Mouse (Mus musculus) CH12.LX (cell line): Measurements from ENCODE around the gene Prss27. TPM values are rescaled to one million over a fixed set of nuclear protein-coding genes. Genes with fewer than 3 reads are reported as not detected.

Experiments used
- DNase-seq: peaks from one replicate; pipeline ENCODE4 v3.0.0-alpha.2; 2013; ENCODE audit errors: extremely low read depth
- H3K27ac ChIP-seq: 2 replicates; pipeline ENCODE4 v1.5.1; 2012; ENCODE audit warnings: low read depth, mild to moderate bottlenecking, control low read depth, moderate library complexity; ENCODE audit not compliant: insufficient read depth
- H3K27me3 ChIP-seq: replicated peaks from 2 replicates; pipeline ENCODE3; 2012; ENCODE audit warnings: inconsistent platforms
- H3K36me3 ChIP-seq, 2 experiments: replicated peaks in 1 of 2; 2 replicates each; pipeline versions ENCODE3 to v1.6.1; 2012; ENCODE audit warnings: inconsistent platforms in 1 of 2, low read length in 1 of 2, mild to moderate bottlenecking in 1 of 2, mixed read lengths in 1 of 2, moderate library complexity in 1 of 2; ENCODE audit not compliant: control insufficient read depth in 1 of 2, insufficient read depth in 1 of 2
- H3K4me1 ChIP-seq, 2 experiments: 2 replicates each; pipeline ENCODE4 v1.6.1; 2012; ENCODE audit warnings: inconsistent platforms in 1 of 2, moderate library complexity in 1 of 2; ENCODE audit not compliant: insufficient read depth in 2 of 2, control insufficient read depth in 1 of 2
- H3K4me2 ChIP-seq: 2 replicates; pipeline ENCODE4 v1.6.1; 2012; ENCODE audit warnings: low read depth, mild to moderate bottlenecking, control low read depth; ENCODE audit not compliant: poor library complexity, insufficient read depth, severe bottlenecking
- H3K4me3 ChIP-seq, 3 experiments: fragments of 150-350 bp in 1 of 3; sonication (generic) in 1 of 3; replicated peaks in 1 of 3; 2 replicates each; pipeline versions ENCODE3 to v1.5.1; 2011 to 2012; ENCODE audit warnings: low read depth in 2 of 3, low read length in 2 of 3, mild to moderate bottlenecking in 2 of 3, moderate library complexity in 2 of 3, control low read depth in 1 of 3, improper control_type of control experiment in 1 of 3, inconsistent platforms in 1 of 3, mixed read lengths in 1 of 3; ENCODE audit not compliant: poor library complexity in 1 of 3
- H3K79me2 ChIP-seq: replicated peaks from 2 replicates; pipeline ENCODE4 v1.6.1; 2012; ENCODE audit warnings: mild to moderate bottlenecking, moderate library complexity; ENCODE audit not compliant: control insufficient read depth, poor library complexity, insufficient read depth, severe bottlenecking; ENCODE audit errors: extremely low read depth
- H3K9ac ChIP-seq: 2 replicates; pipeline ENCODE4 v1.6.1; 2012; ENCODE audit warnings: low read depth, mild to moderate bottlenecking, control low read depth, moderate library complexity; ENCODE audit not compliant: insufficient read depth
- H3K9me3 ChIP-seq: replicated peaks from 2 replicates; pipeline ENCODE3; 2012; ENCODE audit warnings: low read length, inconsistent platforms, mixed read lengths
- BHLHE40 ChIP-seq: IDR thresholded peaks from 2 replicates; pipeline ENCODE4 v1.6.1; 2011; ENCODE audit warnings: mild to moderate bottlenecking, low read depth, low read length, improper control_type of control experiment
- CHD1 ChIP-seq: IDR thresholded peaks from 2 replicates; pipeline ENCODE4 v1.6.1; 2012; ENCODE audit warnings: low read depth, low read length, improper control_type of control experiment, inconsistent platforms
- CHD2 ChIP-seq: IDR thresholded peaks from 2 replicates; pipeline ENCODE4 v1.6.1; 2011; ENCODE audit warnings: low read length, improper control_type of control experiment
- CTCF ChIP-seq, 2 experiments: IDR thresholded peaks in 1 of 2; conservative IDR thresholded peaks in 1 of 2; 2 replicates each; pipeline ENCODE4 v1.5.1; 2011 to 2012; ENCODE audit warnings: low read depth in 2 of 2, low read length in 2 of 2, improper control_type of control experiment in 1 of 2, inconsistent platforms in 1 of 2, mild to moderate bottlenecking in 1 of 2, moderate library complexity in 1 of 2
- EP300 ChIP-seq: IDR thresholded peaks from 2 replicates; pipeline ENCODE4 v1.6.1; 2011; ENCODE audit warnings: low read length, improper control_type of control experiment
- GABPA ChIP-seq: IDR thresholded peaks from 2 replicates; pipeline ENCODE4 v1.6.1; 2012; ENCODE audit warnings: low read depth, low read length, improper control_type of control experiment, inconsistent platforms; ENCODE audit not compliant: insufficient replicate concordance
- HCFC1 ChIP-seq: IDR thresholded peaks from 2 replicates; pipeline ENCODE4 v1.6.1; 2012; ENCODE audit warnings: low read depth, mild to moderate bottlenecking, inconsistent platforms, low read length, improper control_type of control experiment
- IRF4 ChIP-seq: IDR thresholded peaks from 2 replicates; pipeline ENCODE4 v1.6.1; 2014; ENCODE audit warnings: low read depth, mild to moderate bottlenecking, inconsistent platforms, low read length, improper control_type of control experiment
- JUN ChIP-seq: IDR thresholded peaks from 2 replicates; pipeline ENCODE4 v1.6.1; 2011; ENCODE audit warnings: low read depth, mild to moderate bottlenecking, low read length, improper control_type of control experiment, moderate library complexity; ENCODE audit not compliant: insufficient read depth
- JUND ChIP-seq: conservative IDR thresholded peaks from 2 replicates; pipeline ENCODE4 v1.6.1; 2011; ENCODE audit warnings: low read depth, low read length, improper control_type of control experiment
- KAT2A ChIP-seq: IDR thresholded peaks from 2 replicates; pipeline ENCODE4 v1.6.1; 2012; ENCODE audit warnings: low read length, improper control_type of control experiment, inconsistent platforms; ENCODE audit not compliant: insufficient replicate concordance
- MAFK ChIP-seq: IDR thresholded peaks from 2 replicates; pipeline ENCODE4 v1.6.1; 2011; ENCODE audit warnings: low read length, improper control_type of control experiment; ENCODE audit not compliant: insufficient replicate concordance
- MAZ ChIP-seq: IDR thresholded peaks from 2 replicates; pipeline ENCODE4 v1.6.1; 2012; ENCODE audit warnings: low read depth, mild to moderate bottlenecking, inconsistent platforms, low read length, improper control_type of control experiment, moderate library complexity
- MEF2A ChIP-seq: IDR thresholded peaks from 2 replicates; pipeline ENCODE4 v1.6.1; 2014; ENCODE audit warnings: low read depth, mild to moderate bottlenecking, inconsistent platforms, low read length, improper control_type of control experiment, borderline replicate concordance
- MYC ChIP-seq: IDR thresholded peaks from 2 replicates; pipeline ENCODE4 v1.6.1; 2011; ENCODE audit warnings: low read depth, mild to moderate bottlenecking, improper control_type of control experiment, low read length
- NELFE ChIP-seq: IDR thresholded peaks from 2 replicates; pipeline ENCODE4 v1.6.1; 2011; ENCODE audit warnings: low read depth, low read length, improper control_type of control experiment
- NRF1 ChIP-seq: IDR thresholded peaks from 2 replicates; pipeline ENCODE4 v1.6.1; 2014; ENCODE audit warnings: low read depth, mild to moderate bottlenecking, inconsistent platforms, low read length, improper control_type of control experiment, moderate library complexity
- PAX5 ChIP-seq: IDR thresholded peaks from 2 replicates; pipeline ENCODE4 v1.6.1; 2012; ENCODE audit warnings: low read length, inconsistent platforms, mixed read lengths
- RAD21 ChIP-seq: IDR thresholded peaks from 2 replicates; pipeline ENCODE4 v1.6.1; 2011; ENCODE audit warnings: low read depth, mild to moderate bottlenecking, low read length, improper control_type of control experiment, moderate library complexity
- SMC3 ChIP-seq: IDR thresholded peaks from 2 replicates; pipeline ENCODE4 v1.6.1; 2011; ENCODE audit warnings: low read depth, low read length, improper control_type of control experiment
- TBP ChIP-seq: conservative IDR thresholded peaks from 2 replicates; pipeline ENCODE4 v1.6.1; 2011; ENCODE audit warnings: low read depth, low read length, improper control_type of control experiment
- TCF12 ChIP-seq: IDR thresholded peaks from 2 replicates; pipeline ENCODE4 v1.6.1; 2014; ENCODE audit warnings: low read depth, mild to moderate bottlenecking, inconsistent platforms, low read length, improper control_type of control experiment
- USF1 ChIP-seq: IDR thresholded peaks from 2 replicates; pipeline ENCODE4 v1.6.1; 2014; ENCODE audit warnings: low read depth, mild to moderate bottlenecking, inconsistent platforms, low read length, improper control_type of control experiment
- USF2 ChIP-seq: conservative IDR thresholded peaks from 2 replicates; pipeline ENCODE4 v1.6.1; 2011; ENCODE audit warnings: low read depth, low read length, improper control_type of control experiment
- ZC3H11A ChIP-seq: IDR thresholded peaks from 2 replicates; pipeline ENCODE4 v1.6.1; 2012; ENCODE audit warnings: low read depth, mild to moderate bottlenecking, inconsistent platforms, low read length, improper control_type of control experiment
- ZKSCAN1 ChIP-seq: IDR thresholded peaks from 2 replicates; pipeline ENCODE4 v1.6.1; 2012; ENCODE audit warnings: low read depth, inconsistent platforms, low read length, improper control_type of control experiment, borderline replicate concordance
- ZMIZ1 ChIP-seq: IDR thresholded peaks from 2 replicates; pipeline ENCODE4 v1.6.1; 2012; ENCODE audit warnings: low read depth, mild to moderate bottlenecking, inconsistent platforms, low read length, improper control_type of control experiment
- dilution Hi-C: fragments of 300-500 bp; cut with MboI; formaldehyde crosslinking; loops from 2 replicates; pipeline ENCODE4 v1.14.3; 2020; ENCODE audit warnings: low sequenced_read_pairs; ENCODE audit not compliant: extremely low pct_unique_long_range_greater_than_20kb, extremely low pct_ligation_motif_present
- in situ Hi-C: fragments of 300-500 bp; cut with MboI; formaldehyde crosslinking; loops from 3 replicates; pipeline ENCODE4 v1.14.3; 2019; ENCODE audit warnings: low sequenced_read_pairs, low pct_ligation_motif_present, low pct_unique_long_range_greater_than_20kb, mixed read lengths
- polyA plus RNA-seq: library from polyadenylated mRNA; unstranded; fragments of >175 nt; gene quantifications from 2 replicates; pipeline ENCODE4 v1.2.1, GENCODE M21; 2012; ENCODE audit warnings: low read depth; ENCODE audit not compliant: insufficient read length
- total RNA-seq, 2 experiments: library from RNA; depleted of rRNA; stranded (reverse); fragments of 300-350 nt in 1 of 2; fragments of >200 nt in 1 of 2; gene quantifications; 2 replicates each; pipeline ENCODE4 v1.2.3; 2012 to 2014

Gene Prss27
- total and polyA plus RNA-seq, 3 experiments: not detected

DNA sequence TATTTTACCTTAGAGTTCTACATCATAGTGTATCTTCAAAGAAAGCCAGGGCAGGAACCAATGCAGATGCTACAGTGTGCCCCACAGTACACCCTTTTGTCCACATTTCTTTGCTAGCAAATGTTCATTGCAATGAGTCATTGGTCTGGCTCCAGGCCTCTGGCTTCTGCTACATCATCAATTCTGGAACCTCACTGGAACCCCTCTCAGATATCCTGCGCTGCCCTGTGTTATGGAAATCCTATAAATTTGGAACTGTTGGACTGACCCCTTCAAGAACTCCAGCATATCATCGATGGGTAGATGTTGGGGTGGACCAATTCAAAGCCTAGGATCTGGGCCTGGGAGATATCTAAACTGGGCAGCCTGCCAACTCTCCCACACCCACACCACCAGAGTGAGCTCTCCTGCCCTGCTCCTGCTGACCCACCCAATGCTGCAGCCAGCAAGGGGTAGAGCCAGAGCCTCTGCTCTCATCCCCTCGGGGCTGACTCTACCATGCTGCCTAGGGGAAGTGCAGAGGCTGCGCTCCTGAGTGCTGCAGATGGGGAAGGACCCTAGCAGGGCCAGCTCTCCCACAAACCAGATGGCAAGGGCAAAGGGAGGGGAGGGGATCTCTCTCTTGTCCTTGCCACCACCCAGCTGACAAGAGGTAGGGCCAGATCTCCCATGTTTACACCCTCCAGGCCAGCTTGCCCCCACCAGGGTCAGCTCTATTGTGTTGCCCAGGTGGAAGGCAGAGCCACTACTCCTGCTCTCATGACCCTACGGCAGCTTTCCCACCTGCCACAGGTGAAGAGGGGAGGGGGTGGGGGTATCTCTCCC lies 16.4 kb upstream of the Prss27 start:
- H3K4me1 ChIP-seq: no peaks in the 10 kb centered on the region
- no peak overlapping the region for H3K4me2 ChIP-seq
- H3K9ac ChIP-seq: no peak overlapping the region
- H3K79me2 ChIP-seq: no peaks in the 10 kb centered on the region
- H3K36me3 ChIP-seq: no peaks in the 10 kb centered on the region
- H3K9me3 ChIP-seq: peaks cover under 1% of the 10 kb centered on the region
- in situ Hi-C loops (no loop called here), dilution Hi-C loops (no loop called here)
- no peak overlapping the region for H3K27ac ChIP-seq
- H3K4me3 ChIP-seq: no peak overlapping the region
- TF ChIP-seq JUN (no peak), USF2 (no peak), NRF1 (no peak), ZKSCAN1 (no peak), GABPA (no peak), SMC3 (no peak), TBP (no peak), IRF4 (no peak), BHLHE40 (no peak), MAFK (no peak), ZMIZ1 (no peak), JUND (no peak), ZC3H11A (no peak), KAT2A (no peak), TCF12 (no peak), HCFC1 (no peak), CHD1 (no peak), RAD21 (no peak), CTCF (conservative IDR thresholded peaks at IDR 0.05 in 1 of 2, IDR thresholded peaks at IDR 0.05 in 1 of 2; ENCODE audit: low read depth in 2 of 2, low read length in 2 of 2) (no peak), MAZ (no peak)
- H3K27me3 ChIP-seq: peaks cover 44% of the 10 kb centered on the region
- DNase-seq: no peak

DNA sequence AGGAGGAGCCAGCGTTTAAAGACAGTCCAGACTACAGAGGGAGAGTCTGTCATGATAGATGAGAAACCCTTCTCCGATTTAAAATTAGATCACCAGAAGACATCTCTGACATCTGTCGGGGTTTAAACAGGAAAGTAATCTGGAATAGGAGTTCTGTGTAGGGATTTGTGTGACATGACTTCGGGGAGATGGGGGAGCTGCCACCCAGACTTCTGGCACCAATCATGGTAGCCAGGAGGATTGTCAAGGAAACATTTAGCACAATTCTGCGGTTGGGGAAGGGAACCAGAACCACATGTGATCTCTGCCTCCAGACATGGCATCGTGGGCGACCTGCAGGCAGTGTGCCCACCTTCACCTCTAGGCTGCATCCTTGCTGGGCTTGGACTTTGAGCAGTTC lies 8.5 kb upstream of the Prss27 start:
- Histone ChIP-seq H3K4me2 (no peak overlapping the region), H3K27me3 (peaks cover 41% of the 10 kb centered on the region), H3K4me1 (no peaks in the 10 kb centered on the region), H3K4me3 (no peak overlapping the region), H3K9ac (no peak overlapping the region), H3K79me2 (no peaks in the 10 kb centered on the region), H3K9me3 (no peaks in the 10 kb centered on the region), H3K27ac (no peak overlapping the region)
- DNase-seq: no peak
- in situ Hi-C loops: no loop called here
- dilution Hi-C loops: no loop called here
- TF ChIP-seq BHLHE40: no peak
- TF ChIP-seq EP300: no peak
- no peak for TF ChIP-seq CHD1
- no peak for TF ChIP-seq MEF2A
- no peak for TF ChIP-seq NELFE
- TF ChIP-seq PAX5: no peak
- TF ChIP-seq JUN: no peak
- no peak for TF ChIP-seq JUND
- no peak for TF ChIP-seq NRF1
- no peak for TF ChIP-seq RAD21
- no peak for TF ChIP-seq TCF12
- no peak for TF ChIP-seq CHD2
- TF ChIP-seq USF1: no peak
- no peak for TF ChIP-seq MYC
- TF ChIP-seq, all 38 proteins: peak for 0
- H3K36me3 ChIP-seq: no peaks in the 10 kb centered on the region
